Mouse (Mus musculus) adipocyte (in vitro differentiated cells): Measurements from ENCODE around the gene Spock1.
"Not testable (repeated sequence)": the region's sequence is repeated elsewhere in the genome, so short reads cannot be mapped to it uniquely, and the experiment has no call there.

Experiments used
- DNase-seq: peaks from one replicate; pipeline ENCODE4 v3.0.0-alpha.2; 2016; ENCODE audit warnings: low spot score

Spock1 gene

GRCm38 (mm10) chr13:57488926-57489325 lies 419.2 kb downstream of the Spock1 start:
- no peak for DNase-seq

DNA sequence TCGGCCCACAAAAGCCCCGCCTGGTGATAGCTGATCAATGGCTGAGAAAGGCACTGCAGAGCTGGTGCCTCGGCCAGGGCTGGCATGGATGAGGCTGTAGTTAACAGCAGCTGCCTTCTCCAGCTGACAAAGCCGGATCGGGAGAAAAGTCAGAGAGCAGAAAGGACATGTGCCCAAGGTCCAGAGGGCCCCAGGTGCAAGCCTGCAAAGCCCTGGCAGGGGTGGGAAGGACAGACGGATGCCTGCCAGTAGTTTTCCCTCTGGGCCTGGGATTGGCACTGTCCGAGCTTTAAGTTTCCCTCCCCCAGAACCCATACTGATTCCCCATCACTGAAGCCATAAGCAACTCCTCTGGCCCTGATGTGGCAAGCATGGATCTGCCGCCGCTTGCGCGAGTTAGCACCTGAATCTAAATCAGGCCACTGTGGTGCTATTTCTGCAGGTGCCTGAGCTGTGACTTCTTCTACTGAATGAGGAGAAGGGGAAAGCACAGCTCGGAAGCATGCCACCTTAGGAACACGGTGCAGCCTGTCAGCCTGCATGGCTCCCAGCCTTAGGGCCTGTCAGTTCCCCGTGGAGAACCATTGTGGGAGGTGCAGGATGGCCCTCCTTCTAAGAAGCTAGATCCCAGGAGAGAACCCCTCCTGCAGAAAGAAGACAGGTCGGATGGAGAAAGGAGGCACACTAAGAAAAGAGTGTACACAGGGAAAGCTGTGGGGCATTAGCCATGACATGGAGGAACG lies 423.5 kb downstream of the Spock1 start:
- no peak for DNase-seq

GRCm38 (mm10) chr13:57476700-57477099 lies 431.4 kb downstream of the Spock1 start:
- DNase-seq: no peak

DNA sequence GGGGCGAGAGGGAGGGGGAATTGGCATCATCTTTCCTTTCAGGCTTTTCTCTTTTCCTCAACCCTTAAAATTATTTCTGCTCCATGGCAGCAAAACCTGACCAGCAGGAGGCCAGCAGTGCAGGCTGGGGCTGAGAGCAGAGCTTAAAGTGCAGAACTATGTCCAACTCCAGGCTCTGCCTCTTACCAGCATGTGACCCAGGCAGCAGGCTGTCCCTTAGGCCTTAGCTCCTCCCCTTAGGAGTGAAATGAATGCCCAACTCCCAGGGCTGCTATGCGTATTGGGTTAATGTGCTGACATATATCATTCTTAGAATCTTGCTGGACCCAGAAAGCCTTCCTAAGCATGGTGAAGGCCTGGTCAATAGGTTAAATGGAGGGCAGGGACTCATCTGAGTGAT lies 434.1 kb downstream of the Spock1 start:
- DNase-seq: no peak

DNA sequence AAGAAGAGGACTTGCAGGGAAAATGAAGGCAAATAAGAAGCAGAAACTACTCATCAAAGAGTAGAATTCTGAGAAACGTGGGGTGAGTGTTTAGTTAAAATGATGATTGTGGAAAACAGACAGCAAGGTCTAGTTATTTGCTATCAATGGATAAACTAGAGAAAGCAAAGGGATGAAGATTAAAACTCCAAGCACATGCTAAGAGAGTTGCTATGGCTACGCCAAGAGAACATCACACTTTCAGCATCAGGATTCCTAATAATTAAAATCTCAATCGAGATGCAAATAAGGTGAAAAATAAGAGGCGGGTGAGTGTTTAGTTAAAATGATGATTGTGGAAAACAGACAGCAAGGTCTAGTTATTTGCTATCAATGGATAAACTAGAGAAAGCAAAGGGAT lies 437.2 kb downstream of the Spock1 start:
- DNase-seq: not testable (repeated sequence)

- no peak for DNase-seq
Observed at GRCm38 (mm10) chr13:57459978-57460377, 448.2 kb downstream of the Spock1 start.

GRCm38 (mm10) chr13:57450189-57450821 lies 457.8 kb downstream of the Spock1 start:
- DNase-seq: no peak

DNA sequence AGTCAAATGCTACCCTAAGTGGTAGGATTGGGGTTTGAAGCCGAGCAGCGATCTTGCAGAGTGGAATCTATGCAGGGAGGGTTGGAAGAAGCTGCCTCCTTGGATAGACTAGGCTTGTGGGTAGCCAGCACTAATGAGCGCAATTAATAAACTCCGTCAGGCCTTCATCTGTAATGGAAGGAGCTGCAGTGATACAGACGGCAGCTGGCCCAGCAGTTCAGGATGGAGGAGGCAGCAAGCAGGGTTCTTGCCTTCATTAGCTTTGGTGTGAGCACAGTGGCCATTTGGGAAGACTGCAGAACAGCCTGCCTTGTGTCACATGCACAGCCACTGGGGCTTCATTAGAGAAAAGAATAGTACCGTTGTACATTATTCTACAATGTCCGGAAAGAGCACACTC lies 459.2 kb downstream of the Spock1 start:
- DNase-seq: no peak

DNA sequence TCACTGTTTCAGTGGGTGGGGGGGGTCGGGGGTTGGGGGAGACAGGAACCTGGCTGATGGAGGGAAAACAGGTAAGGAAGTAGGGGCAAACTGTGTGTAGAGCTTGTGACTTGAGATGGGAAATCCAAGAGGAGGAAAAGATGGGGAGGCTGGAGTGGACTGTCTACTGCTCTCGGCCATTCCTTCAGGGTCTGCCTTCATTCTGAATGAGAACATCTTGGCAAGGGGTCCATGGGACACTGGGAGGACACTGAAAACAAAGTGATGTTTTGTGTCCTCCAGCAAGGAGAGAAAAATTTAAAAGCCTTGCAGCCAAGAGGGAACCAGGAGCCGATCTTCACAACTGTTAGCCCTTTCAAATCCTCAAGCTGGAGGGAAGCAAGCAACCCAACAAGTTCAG lies 463.2 kb downstream of the Spock1 start:
- no peak for DNase-seq

DNA sequence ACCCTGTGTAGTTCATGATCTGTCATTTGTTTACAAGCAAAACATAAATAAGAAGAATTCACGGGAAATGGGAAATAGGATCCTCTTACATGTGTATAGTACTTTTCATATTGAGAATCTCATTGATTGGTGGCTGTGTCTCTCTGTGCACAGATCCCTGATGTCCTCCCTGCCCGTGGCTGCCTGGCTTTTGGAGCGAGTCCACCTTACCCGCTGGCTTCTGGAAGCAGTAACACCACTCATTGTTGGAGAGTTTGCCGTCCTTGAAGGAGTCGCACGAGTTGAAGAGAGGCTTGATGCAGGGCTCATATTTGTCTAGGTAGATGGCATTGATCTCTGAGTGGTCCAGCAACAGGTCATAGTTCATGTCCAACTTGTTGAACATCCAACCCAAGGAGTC lies 468.0 kb downstream of the Spock1 start:
- no peak for DNase-seq

GRCm38 (mm10) chr13:57435726-57436220 lies 472.4 kb downstream of the Spock1 start:
- DNase-seq: no peak

DNA sequence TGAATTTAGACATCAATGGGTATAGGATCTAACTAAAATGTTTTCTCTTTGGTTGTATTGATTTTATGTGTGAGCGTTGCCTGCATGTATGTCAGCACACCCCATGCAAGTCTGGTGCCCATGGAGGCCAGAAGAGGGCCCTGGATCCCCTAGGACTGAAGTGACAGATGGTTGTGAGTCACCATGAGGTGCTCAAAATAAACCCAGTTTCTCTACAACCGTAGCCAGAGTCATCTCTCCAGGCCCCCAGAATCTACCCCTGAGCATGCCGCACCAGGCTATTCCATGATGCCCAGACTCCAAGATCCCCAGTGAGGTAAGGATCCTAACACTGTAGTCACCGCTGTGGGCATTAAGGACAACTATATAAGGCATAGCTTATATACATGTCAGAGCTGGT lies 474.3 kb downstream of the Spock1 start:
- no peak for DNase-seq

- DNase-seq: no peak
Observed at GRCm38 (mm10) chr13:57431815-57432214, 476.3 kb downstream of the Spock1 start.

- DNase-seq: no peak
Observed at GRCm38 (mm10) chr13:57428840-57429239, 479.3 kb downstream of the Spock1 start.

DNA sequence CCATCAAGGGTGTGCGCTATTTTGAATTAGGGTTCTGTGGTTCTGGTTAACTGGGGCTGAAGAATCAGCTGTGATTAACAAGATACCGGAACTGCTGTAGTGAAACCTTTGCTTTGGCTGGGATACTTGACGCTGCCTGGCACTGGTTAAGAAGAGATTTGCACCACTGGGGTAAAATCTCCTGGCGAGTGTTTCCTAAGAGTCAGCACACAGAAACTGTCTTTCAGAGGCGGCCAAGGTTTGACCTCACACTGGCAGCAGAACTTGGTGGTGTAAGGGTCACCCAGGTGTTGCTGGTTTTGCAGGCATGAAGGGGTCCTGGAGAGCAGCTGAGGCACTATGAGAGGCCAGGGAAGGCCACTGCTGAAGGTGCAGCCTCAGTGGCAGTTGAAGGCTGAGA lies 489.4 kb downstream of the Spock1 start:
- no peak for DNase-seq

DNA sequence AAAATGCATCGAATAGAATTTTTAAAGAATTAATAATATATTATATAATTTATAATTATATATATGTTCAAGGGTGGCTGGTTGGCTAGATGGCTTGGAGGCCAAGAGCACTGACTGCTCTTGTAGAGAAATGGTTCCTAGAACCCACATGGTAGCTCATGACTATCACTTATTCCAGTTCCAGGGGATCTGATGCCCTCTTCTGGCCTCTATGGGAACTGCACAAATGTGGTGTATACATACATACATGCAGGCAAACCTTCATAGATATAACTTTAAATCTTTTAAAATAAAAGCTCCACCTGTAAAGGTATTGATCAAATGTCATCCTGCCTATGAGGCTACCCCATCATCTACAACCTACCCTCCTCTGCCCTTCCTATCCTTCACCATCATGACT lies 493.4 kb downstream of the Spock1 start:
- no peak for DNase-seq

DNA sequence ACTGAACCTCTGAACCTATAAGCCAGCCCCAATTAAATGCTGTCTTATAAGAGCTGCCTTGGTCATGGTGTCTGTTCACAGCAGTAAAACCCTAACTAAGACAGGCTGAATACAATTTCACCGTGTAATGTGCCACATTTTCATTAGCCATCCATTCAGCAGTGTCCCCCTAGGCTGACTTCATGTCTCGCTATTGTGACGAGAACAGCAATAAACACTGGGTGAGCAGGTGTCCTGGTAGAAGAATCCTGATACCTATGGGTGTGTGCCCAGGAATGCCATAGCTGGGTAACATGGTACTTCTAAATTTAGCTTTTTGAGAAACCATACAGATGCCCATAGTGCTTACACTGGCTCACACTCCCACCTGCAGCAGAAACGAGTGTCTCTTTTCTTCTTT lies 500.5 kb downstream of the Spock1 start:
- DNase-seq: no peak

DNA sequence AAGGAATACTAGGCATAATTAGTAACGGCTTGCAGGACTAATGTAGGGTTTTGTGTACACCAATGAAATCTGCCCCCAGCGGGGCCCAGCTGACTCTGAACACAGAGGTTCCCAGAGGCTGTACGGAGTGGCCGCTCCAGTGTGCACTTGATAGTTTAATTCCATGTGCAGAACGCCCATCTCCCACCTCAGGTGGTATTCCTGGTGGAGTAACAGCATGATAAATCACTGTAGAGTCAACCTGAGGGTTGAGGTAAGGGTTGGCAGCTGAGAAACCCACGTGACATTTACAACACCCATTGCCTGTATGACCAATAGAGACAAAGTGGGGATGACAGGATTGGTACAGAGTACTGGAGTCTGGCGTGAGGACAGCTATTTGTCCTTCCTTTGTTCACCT lies 505.7 kb downstream of the Spock1 start:
- DNase-seq: no peak

DNA sequence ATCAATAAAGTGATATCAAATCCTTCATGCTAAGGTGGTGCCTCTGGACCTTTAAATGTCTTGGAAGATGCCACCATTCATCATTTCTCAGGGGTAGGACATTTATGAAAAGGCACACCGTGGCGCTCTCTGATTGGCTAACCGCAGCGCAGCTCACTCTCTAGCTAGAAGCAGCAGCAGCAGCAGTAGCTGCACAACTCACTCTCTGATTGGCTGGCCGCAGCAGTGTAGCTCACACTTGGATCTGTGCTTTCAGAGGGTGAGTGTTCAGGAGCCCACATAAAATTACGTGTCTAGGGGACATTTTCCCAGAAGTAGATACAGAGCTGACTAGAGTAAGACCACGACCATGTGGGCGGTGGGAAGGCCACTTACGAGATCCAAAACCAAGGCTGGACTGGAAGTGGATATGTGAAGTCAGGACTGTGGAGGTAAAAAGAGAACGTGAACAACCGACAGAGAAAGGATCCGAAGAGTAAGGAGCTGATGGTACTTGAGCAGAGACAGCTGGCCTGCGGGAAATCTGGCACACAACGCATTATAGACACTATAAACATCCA lies 535.9 kb downstream of the Spock1 start:
- DNase-seq: no peak
